Mouse (Mus musculus) limb, embryonic 11.5 days (tissue): ENCODE results near the gene Gcnt4. TPM values are rescaled to one million over a fixed set of nuclear protein-coding genes. Genes with fewer than 3 reads are reported as not detected.

Experiments
- ATAC-seq: fragments of 200-750 bp; cut with Nextera tagmentation; 2 replicates; pipeline ENCODE4 v1.8.0; 2017; ENCODE audit warnings: low read depth; ENCODE audit not compliant: insufficient number of reproducible peaks, low FRiP score, low TSS enrichment
- DNase-seq: peaks from one replicate; pipeline ENCODE4 v3.0.0-alpha.2; 2015; ENCODE audit warnings: low spot score
- H3K27ac ChIP-seq: fragments of 300-500 bp; sonication (generic); replicated peaks from 2 replicates; pipeline ENCODE4 v1.5.1; 2014; ENCODE audit warnings: low read depth, mild to moderate bottlenecking, low read length
- H3K27me3 ChIP-seq: fragments of 300-500 bp; sonication (generic); 2 replicates; pipeline ENCODE4 v1.6.1; 2014; ENCODE audit warnings: mild to moderate bottlenecking, low read length, mixed read lengths; ENCODE audit not compliant: control insufficient read depth, insufficient read depth
- H3K36me3 ChIP-seq: fragments of 300-500 bp; sonication (generic); 2 replicates; pipeline ENCODE4 v1.6.1; 2014; ENCODE audit warnings: mild to moderate bottlenecking, low read length, moderate library complexity, mixed read lengths; ENCODE audit not compliant: control insufficient read depth, insufficient read depth
- H3K4me1 ChIP-seq: fragments of 300-500 bp; sonication (generic); 2 replicates; pipeline ENCODE4 v1.6.1; 2014; ENCODE audit warnings: low read length, mixed read lengths; ENCODE audit not compliant: control insufficient read depth, insufficient read depth
- H3K4me2 ChIP-seq: fragments of 300-500 bp; sonication (generic); 2 replicates; pipeline ENCODE4 v1.6.1; 2014; ENCODE audit warnings: low read depth, mild to moderate bottlenecking, moderate library complexity; ENCODE audit not compliant: severe bottlenecking
- H3K4me3 ChIP-seq: fragments of 300-500 bp; sonication (generic); 2 replicates; pipeline ENCODE4 v1.5.1; 2014; ENCODE audit warnings: low read depth, low read length
- H3K9ac ChIP-seq: fragments of 300-500 bp; sonication (generic); 2 replicates; pipeline ENCODE4 v1.6.1; 2014; ENCODE audit warnings: mild to moderate bottlenecking, low read length
- H3K9me3 ChIP-seq: fragments of 300-500 bp; sonication (generic); 2 replicates; pipeline ENCODE4 v1.6.1; 2016; ENCODE audit warnings: low read length; ENCODE audit not compliant: control insufficient read depth
- WGBS: fragments of 180-500 bp; shearing (Covaris S2); extraction: QIAGEN DNeasy Blood & Tissue Kit; methylation state at CpG from one replicate; pipeline ENCODE4 v1.1.7; 2014; 5-methylcytosine and 5-hydroxymethylcytosine counted together
- polyA plus RNA-seq: library from polyadenylated mRNA; unstranded; fragments of >200 nt; fragmentation: Nextera tagmentation; extraction: Ambion mirVana; gene quantifications from 2 replicates; pipeline ENCODE4 v1.2.1, GENCODE M21; 2014

Gene Gcnt4
- polyA plus RNA-seq, 1 experiment from 2014 or later = 0.23 TPM

DNA sequence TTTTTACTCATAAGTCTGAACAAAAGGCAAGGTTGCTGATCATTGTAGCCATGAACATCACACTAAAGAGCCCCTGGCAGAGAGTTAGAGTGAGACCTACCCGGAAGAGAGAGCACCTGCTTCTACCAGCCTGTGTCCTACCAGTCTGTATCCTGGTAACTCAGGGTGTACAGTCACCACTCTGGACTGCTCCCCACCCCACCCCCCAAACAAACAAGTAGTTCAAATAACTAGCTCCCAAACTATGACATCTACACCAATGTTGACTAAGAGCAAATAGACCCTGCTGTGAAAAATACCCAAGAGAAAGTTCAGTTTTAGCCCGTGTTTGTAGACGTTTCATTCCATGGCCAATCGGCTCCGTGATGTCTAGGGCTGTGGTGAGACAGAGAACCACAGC, 38.3 kb downstream of the Gcnt4 start:
- no peak overlapping the region for H3K27ac ChIP-seq
- no peaks in the 10 kb centered on the region for H3K36me3 ChIP-seq
- no peaks in the 10 kb centered on the region for H3K27me3 ChIP-seq
- H3K4me2 ChIP-seq = no peak overlapping the region
- DNase-seq = no peak
- no peak overlapping the region for H3K4me3 ChIP-seq
- 88% methylated on average over 5 of the region's 5 CpGs for WGBS
- H3K4me1 ChIP-seq = no peaks in the 10 kb centered on the region
- H3K9ac ChIP-seq = no peak overlapping the region
- H3K9me3 ChIP-seq = no peaks in the 10 kb centered on the region
- no peak for ATAC-seq

DNA sequence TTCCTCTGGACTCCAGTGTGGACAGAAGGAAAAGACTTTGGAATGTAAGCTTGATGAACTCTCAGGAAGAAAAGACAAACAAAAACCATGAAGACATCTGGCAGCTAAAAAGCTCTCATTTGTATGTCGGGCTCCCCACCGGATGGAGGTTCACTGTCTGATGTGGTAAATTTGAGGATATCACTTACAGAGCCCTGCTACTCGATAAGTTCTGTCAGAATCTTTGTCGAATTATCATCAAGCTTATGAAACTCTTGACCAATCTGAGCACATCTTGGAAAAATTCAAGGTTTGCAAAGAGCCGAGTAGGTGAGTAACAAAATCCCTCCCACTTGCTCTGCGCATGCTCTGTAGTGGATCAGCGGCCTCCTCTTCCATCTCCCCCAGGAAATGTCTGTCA, 40.5 kb downstream of the Gcnt4 start:
- no peak overlapping the region for H3K27ac ChIP-seq
- no peaks in the 10 kb centered on the region for H3K27me3 ChIP-seq
- no peak overlapping the region for H3K4me2 ChIP-seq
- H3K4me3 ChIP-seq = no peak overlapping the region
- H3K9ac ChIP-seq = no peak overlapping the region
- no peak for ATAC-seq
- H3K9me3 ChIP-seq = no peaks in the 10 kb centered on the region
- H3K36me3 ChIP-seq = no peaks in the 10 kb centered on the region
- H3K4me1 ChIP-seq = no peaks in the 10 kb centered on the region
- no peak for DNase-seq
- WGBS = 91% methylated on average over 7 of the region's 7 CpGs

DNA sequence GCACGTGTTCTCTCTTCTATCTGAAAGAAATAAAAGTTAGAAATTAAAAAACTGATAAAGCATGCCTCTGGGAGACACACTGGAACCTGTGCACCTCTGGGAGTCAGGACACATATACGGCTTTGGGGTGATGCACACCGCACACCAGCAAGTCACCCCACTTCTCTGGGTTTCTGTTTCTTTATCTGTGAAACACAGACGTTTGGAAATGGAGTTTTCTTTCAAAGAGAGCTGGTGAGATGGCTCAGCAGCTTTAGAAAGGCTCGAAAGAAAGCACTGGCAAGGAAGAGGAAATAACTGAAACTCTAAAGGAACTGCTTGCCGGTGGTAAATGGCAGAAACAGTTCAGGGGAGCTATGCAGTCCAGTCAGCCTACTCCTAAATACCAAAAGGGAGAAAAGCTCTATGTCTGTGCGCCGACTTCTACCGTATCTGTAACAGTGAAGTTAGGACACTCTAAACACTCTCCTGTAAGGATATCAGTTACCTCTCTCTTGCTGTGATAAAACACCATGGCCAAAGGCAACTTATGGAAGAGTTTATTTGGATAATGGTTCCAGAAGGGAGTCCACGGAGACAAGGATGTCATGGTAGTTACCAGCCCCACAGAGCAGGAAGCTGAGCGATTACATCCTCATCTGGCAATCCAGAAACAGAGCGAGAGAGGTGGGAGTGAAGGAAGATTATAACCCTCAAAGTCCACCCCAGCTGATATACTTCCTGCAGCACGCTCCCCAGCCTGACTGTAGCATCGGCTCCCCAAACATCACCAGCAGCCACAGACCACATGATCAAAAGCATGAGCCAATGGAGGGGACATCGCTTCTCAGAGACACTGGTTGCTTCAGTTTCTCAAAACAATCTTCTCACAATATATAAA, 42.0 kb downstream of the Gcnt4 start:
- no peak overlapping the region for H3K4me3 ChIP-seq
- H3K36me3 ChIP-seq = no peaks in the 10 kb centered on the region
- H3K9ac ChIP-seq = no peak overlapping the region
- no peak overlapping the region for H3K4me2 ChIP-seq
- no peaks in the 10 kb centered on the region for H3K9me3 ChIP-seq
- H3K4me1 ChIP-seq = no peaks in the 10 kb centered on the region
- 83% methylated on average over 15 of the region's 15 CpGs for WGBS
- DNase-seq = no peak
- no peak overlapping the region for H3K27ac ChIP-seq
- no peaks in the 10 kb centered on the region for H3K27me3 ChIP-seq
- ATAC-seq = no peak

DNA sequence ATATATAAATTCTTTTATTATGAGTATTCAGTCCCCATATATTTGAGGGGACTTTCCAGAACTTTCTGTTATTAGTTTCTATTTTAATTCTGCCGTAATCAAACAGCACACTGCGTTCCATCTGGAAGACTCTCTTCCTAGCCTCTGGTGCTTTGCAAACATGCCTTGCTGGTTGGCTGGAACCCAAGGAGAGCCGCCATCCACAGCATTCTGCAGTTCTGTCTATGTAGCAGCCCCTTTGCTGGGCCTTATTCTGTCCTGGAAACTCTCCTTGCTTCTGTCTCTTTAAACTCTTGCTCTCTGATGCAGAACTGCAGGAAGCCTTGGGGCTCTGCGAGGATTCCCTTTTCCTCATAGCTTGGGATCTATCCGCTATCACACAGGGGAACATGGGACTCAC, 42.6 kb downstream of the Gcnt4 start:
- H3K4me1 ChIP-seq = no peaks in the 10 kb centered on the region
- no peak overlapping the region for H3K27ac ChIP-seq
- DNase-seq = no peak
- no peak for ATAC-seq
- H3K9me3 ChIP-seq = no peaks in the 10 kb centered on the region
- H3K4me3 ChIP-seq = no peak overlapping the region
- no peaks in the 10 kb centered on the region for H3K27me3 ChIP-seq
- H3K9ac ChIP-seq = no peak overlapping the region
- WGBS = 92% methylated on average over 5 of the region's 5 CpGs
- H3K36me3 ChIP-seq = no peaks in the 10 kb centered on the region
- H3K4me2 ChIP-seq = no peak overlapping the region

DNA sequence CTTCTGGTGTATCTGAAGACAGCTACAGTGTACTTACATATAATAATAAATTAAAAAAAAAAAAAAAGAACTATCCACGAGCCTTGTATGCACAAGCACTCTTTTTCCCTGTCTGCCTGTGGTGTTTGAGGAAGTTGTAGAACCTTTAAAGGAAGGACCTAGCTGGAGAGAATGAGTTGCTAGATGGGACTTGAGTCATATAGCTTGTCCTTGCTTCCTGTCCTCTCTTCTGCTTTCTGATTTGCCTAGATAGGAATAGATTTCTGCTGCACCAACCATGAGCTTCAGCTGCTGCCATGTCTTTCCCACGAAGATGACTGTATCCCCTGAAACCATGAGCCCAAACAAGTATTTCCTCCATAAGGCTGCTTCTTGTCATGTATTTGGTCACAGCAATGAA, 43.3 kb downstream of the Gcnt4 start:
- DNase-seq (no peak), ATAC-seq (no peak)
- 86% methylated on average over 2 of the region's 2 CpGs for WGBS
- Histone ChIP-seq H3K9me3 (no peaks in the 10 kb centered on the region), H3K27me3 (no peaks in the 10 kb centered on the region), H3K27ac (no peak overlapping the region), H3K9ac (no peak overlapping the region), H3K4me3 (no peak overlapping the region), H3K36me3 (no peaks in the 10 kb centered on the region), H3K4me2 (no peak overlapping the region), H3K4me1 (no peaks in the 10 kb centered on the region)

DNA sequence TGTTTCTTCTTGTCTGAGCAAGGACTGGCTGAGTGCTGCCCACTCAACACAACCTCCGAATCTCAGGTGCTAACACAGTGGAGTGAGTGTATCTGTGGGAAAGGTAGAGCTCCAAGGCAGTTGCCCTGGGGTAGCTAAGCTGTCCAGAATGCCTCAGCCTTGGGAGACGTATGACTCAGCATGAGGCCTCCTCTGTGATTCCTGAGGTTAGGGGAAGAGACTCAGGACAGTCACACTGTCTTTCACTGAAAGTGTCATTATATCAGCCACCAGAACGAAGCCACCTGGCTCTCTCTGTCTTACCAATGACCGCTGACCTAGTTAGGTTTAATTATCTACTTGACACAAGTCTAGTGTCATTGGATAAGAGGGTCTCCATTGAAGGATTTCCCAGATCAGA, 46.6 kb downstream of the Gcnt4 start:
- H3K4me3 ChIP-seq = no peak overlapping the region
- H3K27me3 ChIP-seq = no peaks in the 10 kb centered on the region
- H3K9me3 ChIP-seq = no peaks in the 10 kb centered on the region
- H3K4me1 ChIP-seq = no peaks in the 10 kb centered on the region
- no peak overlapping the region for H3K9ac ChIP-seq
- H3K27ac ChIP-seq = no peak overlapping the region
- no peak for ATAC-seq
- DNase-seq = no peak
- WGBS = 85% methylated on average over 4 of the region's 4 CpGs
- no peak overlapping the region for H3K4me2 ChIP-seq
- H3K36me3 ChIP-seq = no peaks in the 10 kb centered on the region

DNA sequence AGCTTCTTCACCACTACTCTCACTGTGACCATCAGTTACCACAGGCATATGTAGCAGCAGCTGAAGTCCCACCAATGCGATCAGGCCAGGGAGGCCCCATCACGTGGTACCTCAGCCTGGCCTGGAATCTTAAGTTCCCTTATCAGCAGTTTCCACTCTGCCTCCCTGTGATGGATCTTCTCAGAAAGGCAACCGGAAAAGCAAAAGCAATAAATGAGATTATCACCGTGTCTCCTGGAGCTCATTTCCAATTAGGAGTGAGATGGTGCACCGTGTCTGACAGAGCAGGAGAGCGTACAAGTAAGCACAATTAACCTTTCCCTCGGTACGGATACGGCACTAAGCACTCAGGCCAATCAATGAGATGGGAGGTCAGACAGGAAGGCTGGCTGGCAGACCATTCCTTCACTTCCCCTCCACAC, 47.4 kb downstream of the Gcnt4 start:
- Histone ChIP-seq H3K27me3 (no peaks in the 10 kb centered on the region), H3K4me2 (no peak overlapping the region), H3K9ac (no peak overlapping the region), H3K4me1 (no peaks in the 10 kb centered on the region), H3K27ac (no peak overlapping the region), H3K9me3 (no peaks in the 10 kb centered on the region), H3K4me3 (no peak overlapping the region), H3K36me3 (no peaks in the 10 kb centered on the region)
- ATAC-seq (no peak), DNase-seq (no peak)
- WGBS = 54% methylated on average over 9 of the region's 9 CpGs

DNA sequence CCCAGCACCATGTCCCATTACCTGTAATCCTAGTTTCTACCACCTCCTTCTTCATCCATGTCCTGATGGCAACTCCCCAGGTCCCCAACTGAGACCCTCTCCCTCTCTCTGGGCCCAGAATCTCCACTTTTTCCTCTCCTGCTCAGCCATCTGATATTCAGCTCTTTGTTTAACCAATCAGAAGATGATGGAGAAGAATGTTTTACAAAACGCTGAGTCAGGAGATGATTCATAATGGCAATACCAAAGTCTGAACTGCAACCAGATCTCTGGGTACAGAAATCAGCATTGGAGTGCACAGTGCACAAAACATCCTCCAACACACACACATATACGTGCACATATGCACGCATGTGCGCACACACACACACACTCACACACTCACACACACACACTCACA, 48.8 kb downstream of the Gcnt4 start:
- ATAC-seq = no peak
- H3K4me1 ChIP-seq = no peaks in the 10 kb centered on the region
- no peaks in the 10 kb centered on the region for H3K36me3 ChIP-seq
- no peak overlapping the region for H3K4me3 ChIP-seq
- no peaks in the 10 kb centered on the region for H3K9me3 ChIP-seq
- H3K27me3 ChIP-seq = no peaks in the 10 kb centered on the region
- no peak overlapping the region for H3K9ac ChIP-seq
- 95% methylated on average over 4 of the region's 4 CpGs for WGBS
- H3K4me2 ChIP-seq = no peak overlapping the region
- H3K27ac ChIP-seq = no peak overlapping the region
- no peak for DNase-seq
